Mouse (Mus musculus): ENCODE results near the gene Pkp3. TPM values are rescaled to one million over a fixed set of nuclear protein-coding genes. Genes with fewer than 3 reads are reported as not detected.

The Pkp3 gene
- polyA plus RNA-seq, 1 experiment, result 0.88 TPM

- no peaks in the 10 kb centered on the region for H3K79me3 ChIP-seq (ENCODE audit: low read depth)
- TF ChIP-seq USF1 (IDR thresholded peaks at IDR 0.05; ENCODE audit: low read depth) (no peak), CEBPB (IDR thresholded peaks at IDR 0.05; ENCODE audit: low read depth) (no peak), MAX (IDR thresholded peaks at IDR 0.05) (no peak), CTCF (IDR thresholded peaks at IDR 0.05; ENCODE audit: control insufficient read depth, insufficient read depth, insufficient read length) (no peak), MYOG (IDR thresholded peaks at IDR 0.05; ENCODE audit: control insufficient read depth, extremely low read depth, insufficient read length) (no peak), MYOD1 (IDR thresholded peaks at IDR 0.05; ENCODE audit: control insufficient read depth, insufficient read length, low read depth) (no peak), FOSL1 (IDR thresholded peaks at IDR 0.05; ENCODE audit: insufficient read depth, low read length, poor library complexity, severe bottlenecking) (no peak)
- H3K36me3 ChIP-seq (ENCODE audit: control insufficient read depth, insufficient read depth), result no peaks in the 10 kb centered on the region
- H3K79me2 ChIP-seq (ENCODE audit: control insufficient read depth, insufficient read depth), result no peaks in the 10 kb centered on the region
- no peak within 1 kb of the TSS for H3ac ChIP-seq (ENCODE audit: control insufficient read depth, insufficient read length, low read depth)
- no peak within 1 kb of the TSS for H3K4me3 ChIP-seq (ENCODE audit: insufficient read depth, poor library complexity, severe bottlenecking)
- H3K27me3 ChIP-seq (ENCODE audit: control insufficient read depth, insufficient read depth, insufficient read length), result peaks cover 19% of the 10 kb centered on the region
Measured at GRCm38 (mm10) chr7:141099911-141100691, 22.1 kb downstream of the Pkp3 start, which contains the start of gene Sigirr. Gene Sigirr (minus strand): TSS chr7:141100572.

- no peak overlapping the region for H3K4me3 ChIP-seq (ENCODE audit: insufficient read depth, poor library complexity, severe bottlenecking)
- H3K79me3 ChIP-seq (ENCODE audit: low read depth), result no peaks in the 10 kb centered on the region
- H3K36me3 ChIP-seq (ENCODE audit: control insufficient read depth, insufficient read depth), result no peaks in the 10 kb centered on the region
- no peak for TF ChIP-seq CTCF (IDR thresholded peaks at IDR 0.05; ENCODE audit: control insufficient read depth, insufficient read depth, insufficient read length)
- no peak for TF ChIP-seq MYOD1 (IDR thresholded peaks at IDR 0.05; ENCODE audit: control insufficient read depth, insufficient read length, low read depth)
- TF ChIP-seq MYOG (IDR thresholded peaks at IDR 0.05; ENCODE audit: control insufficient read depth, extremely low read depth, insufficient read length), result no peak
- TF ChIP-seq USF1 (IDR thresholded peaks at IDR 0.05; ENCODE audit: low read depth), result no peak
- TF ChIP-seq CEBPB (IDR thresholded peaks at IDR 0.05; ENCODE audit: low read depth), result no peak
- H3K27me3 ChIP-seq (ENCODE audit: control insufficient read depth, insufficient read depth, insufficient read length), result peaks cover 23% of the 10 kb centered on the region
- no peak overlapping the region for H3ac ChIP-seq (ENCODE audit: control insufficient read depth, insufficient read length, low read depth)
- H3K79me2 ChIP-seq (ENCODE audit: control insufficient read depth, insufficient read depth), result no peaks in the 10 kb centered on the region
Measured at GRCm38 (mm10) chr7:141103161-141103560, 25.1 kb downstream of the Pkp3 start.

- Histone ChIP-seq H3K36me3 (ENCODE audit: control insufficient read depth, insufficient read depth) (no peaks in the 10 kb centered on the region), H3ac (ENCODE audit: control insufficient read depth, insufficient read length, low read depth) (no peak overlapping the region), H3K27me3 (ENCODE audit: control insufficient read depth, insufficient read depth, insufficient read length) (peaks cover 24% of the 10 kb centered on the region), H3K4me3 (ENCODE audit: insufficient read depth, poor library complexity, severe bottlenecking) (no peak overlapping the region), H3K79me3 (ENCODE audit: low read depth) (no peaks in the 10 kb centered on the region), H3K79me2 (ENCODE audit: control insufficient read depth, insufficient read depth) (no peaks in the 10 kb centered on the region)
- TF ChIP-seq CEBPB (IDR thresholded peaks at IDR 0.05; ENCODE audit: low read depth) (no peak), MYOG (IDR thresholded peaks at IDR 0.05; ENCODE audit: control insufficient read depth, extremely low read depth, insufficient read length) (no peak), USF1 (IDR thresholded peaks at IDR 0.05; ENCODE audit: low read depth) (no peak), FOSL1 (IDR thresholded peaks at IDR 0.05; ENCODE audit: insufficient read depth, low read length, poor library complexity, severe bottlenecking) (no peak), MAX (IDR thresholded peaks at IDR 0.05) (no peak), CTCF (IDR thresholded peaks at IDR 0.05; ENCODE audit: control insufficient read depth, insufficient read depth, insufficient read length) (no peak), MYOD1 (IDR thresholded peaks at IDR 0.05; ENCODE audit: control insufficient read depth, insufficient read length, low read depth) (no peak)
Measured at GRCm38 (mm10) chr7:141115874-141116273, 37.9 kb downstream of the Pkp3 start.

- no peaks in the 10 kb centered on the region for H3K79me2 ChIP-seq (ENCODE audit: control insufficient read depth, insufficient read depth)
- H3ac ChIP-seq (ENCODE audit: control insufficient read depth, insufficient read length, low read depth), result no peak within 1 kb of the TSS
- no peaks in the 10 kb centered on the region for H3K36me3 ChIP-seq (ENCODE audit: control insufficient read depth, insufficient read depth)
- H3K27me3 ChIP-seq (ENCODE audit: control insufficient read depth, insufficient read depth, insufficient read length), result peaks cover 24% of the 10 kb centered on the region
- H3K4me3 ChIP-seq (ENCODE audit: insufficient read depth, poor library complexity, severe bottlenecking), result no peak within 1 kb of the TSS
- TF ChIP-seq USF1 (IDR thresholded peaks at IDR 0.05; ENCODE audit: low read depth), result no peak
- no peak for TF ChIP-seq CTCF (IDR thresholded peaks at IDR 0.05; ENCODE audit: control insufficient read depth, insufficient read depth, insufficient read length)
- TF ChIP-seq MYOD1 (IDR thresholded peaks at IDR 0.05; ENCODE audit: control insufficient read depth, insufficient read length, low read depth), result no peak
- TF ChIP-seq MAX (IDR thresholded peaks at IDR 0.05), result no peak
- no peak for TF ChIP-seq FOSL1 (IDR thresholded peaks at IDR 0.05; ENCODE audit: insufficient read depth, low read length, poor library complexity, severe bottlenecking)
- no peak for TF ChIP-seq MYOG (IDR thresholded peaks at IDR 0.05; ENCODE audit: control insufficient read depth, extremely low read depth, insufficient read length)
- TF ChIP-seq CEBPB (IDR thresholded peaks at IDR 0.05; ENCODE audit: low read depth), result no peak
- H3K79me3 ChIP-seq (ENCODE audit: low read depth), result no peaks in the 10 kb centered on the region
Measured at GRCm38 (mm10) chr7:141117636-141118035, 39.6 kb downstream of the Pkp3 start, which contains the start of gene Ano9. Gene Ano9 (minus strand): TSS chr7:141117806.

- Histone ChIP-seq H3K79me3 (ENCODE audit: low read depth) (no peaks in the 10 kb centered on the region), H3K4me3 (ENCODE audit: insufficient read depth, poor library complexity, severe bottlenecking) (no peak overlapping the region), H3K27me3 (ENCODE audit: control insufficient read depth, insufficient read depth, insufficient read length) (peaks cover 20% of the 10 kb centered on the region), H3K79me2 (ENCODE audit: control insufficient read depth, insufficient read depth) (no peaks in the 10 kb centered on the region), H3K36me3 (ENCODE audit: control insufficient read depth, insufficient read depth) (no peaks in the 10 kb centered on the region), H3ac (ENCODE audit: control insufficient read depth, insufficient read length, low read depth) (no peak overlapping the region)
- TF ChIP-seq MYOD1 (IDR thresholded peaks at IDR 0.05; ENCODE audit: control insufficient read depth, insufficient read length, low read depth) (no peak), MAX (IDR thresholded peaks at IDR 0.05) (no peak), FOSL1 (IDR thresholded peaks at IDR 0.05; ENCODE audit: insufficient read depth, low read length, poor library complexity, severe bottlenecking) (no peak), USF1 (IDR thresholded peaks at IDR 0.05; ENCODE audit: low read depth) (no peak), CTCF (IDR thresholded peaks at IDR 0.05; ENCODE audit: control insufficient read depth, insufficient read depth, insufficient read length) (no peak), CEBPB (IDR thresholded peaks at IDR 0.05; ENCODE audit: low read depth) (no peak), MYOG (IDR thresholded peaks at IDR 0.05; ENCODE audit: control insufficient read depth, extremely low read depth, insufficient read length) (no peak)
Measured at GRCm38 (mm10) chr7:141119487-141119886, 41.5 kb downstream of the Pkp3 start.
